Mouse (Mus musculus): ENCODE data around the gene Ap3d1.

Ap3d1 gene

GRCm38 (mm10) chr10:80665459-80665858 is 76.6 kb downstream of the Ap3d1 start:
- DNase-seq, result peak; percentile 97

DNA sequence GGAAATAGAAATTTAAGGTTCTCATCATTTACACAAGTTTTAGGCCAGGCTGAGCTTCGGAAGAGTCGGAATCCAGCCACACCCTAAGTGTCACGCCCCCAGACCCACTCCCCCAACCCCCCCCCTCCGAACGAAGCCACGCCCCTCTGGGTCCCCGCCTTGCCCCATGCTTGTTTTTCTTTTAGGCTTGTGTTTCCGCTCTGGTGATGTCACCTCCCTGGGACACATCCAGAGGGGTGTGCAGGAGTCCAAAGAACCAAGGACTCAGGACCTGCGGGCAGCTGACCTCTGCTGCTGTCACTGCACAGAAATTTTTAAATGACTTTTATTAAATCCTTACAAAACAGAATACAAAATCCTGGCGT is 77.1 kb downstream of the Ap3d1 start:
- peak; percentile 99 for DNase-seq

DNA sequence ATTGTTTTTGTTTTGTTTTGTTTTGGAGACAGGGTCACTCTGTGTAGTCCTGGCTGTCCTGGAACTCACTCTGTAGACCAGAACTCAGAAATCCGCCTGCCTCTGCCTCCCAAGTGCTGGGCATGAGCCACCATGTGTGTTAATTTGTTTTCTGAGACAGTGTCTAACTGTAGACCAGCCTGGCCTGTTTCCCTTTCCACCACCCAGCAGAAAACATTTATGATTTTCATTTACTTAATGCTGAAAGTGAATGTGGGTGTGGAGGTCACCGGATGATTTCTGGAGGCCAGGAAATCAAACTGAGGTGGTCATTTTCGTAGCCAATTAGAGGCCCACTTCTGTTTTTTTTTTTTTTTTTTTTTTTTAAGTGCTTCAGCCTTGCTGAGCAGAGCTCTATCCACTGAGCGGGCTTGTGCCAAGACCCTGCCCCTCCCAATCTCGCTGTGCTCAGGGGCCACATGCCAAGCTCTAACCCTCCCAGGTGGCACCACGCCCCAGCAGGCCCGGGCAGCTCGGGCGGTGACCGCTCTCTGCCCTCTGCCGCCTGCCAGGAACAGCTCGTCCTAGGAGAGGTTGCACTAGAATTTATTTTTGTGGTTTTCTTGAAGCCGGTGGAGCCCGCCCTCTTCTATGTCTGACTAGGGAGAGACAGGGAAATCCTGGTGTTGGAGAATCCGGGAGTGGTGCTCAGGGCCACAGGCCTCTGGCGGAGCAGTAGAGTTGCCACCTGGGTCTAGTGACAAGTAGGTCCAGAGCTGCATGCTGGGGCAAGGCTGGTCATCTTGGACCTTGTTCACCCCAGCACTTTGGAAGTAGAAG is 77.7 kb downstream of the Ap3d1 start:
- peak; percentile 99 for DNase-seq

DNA sequence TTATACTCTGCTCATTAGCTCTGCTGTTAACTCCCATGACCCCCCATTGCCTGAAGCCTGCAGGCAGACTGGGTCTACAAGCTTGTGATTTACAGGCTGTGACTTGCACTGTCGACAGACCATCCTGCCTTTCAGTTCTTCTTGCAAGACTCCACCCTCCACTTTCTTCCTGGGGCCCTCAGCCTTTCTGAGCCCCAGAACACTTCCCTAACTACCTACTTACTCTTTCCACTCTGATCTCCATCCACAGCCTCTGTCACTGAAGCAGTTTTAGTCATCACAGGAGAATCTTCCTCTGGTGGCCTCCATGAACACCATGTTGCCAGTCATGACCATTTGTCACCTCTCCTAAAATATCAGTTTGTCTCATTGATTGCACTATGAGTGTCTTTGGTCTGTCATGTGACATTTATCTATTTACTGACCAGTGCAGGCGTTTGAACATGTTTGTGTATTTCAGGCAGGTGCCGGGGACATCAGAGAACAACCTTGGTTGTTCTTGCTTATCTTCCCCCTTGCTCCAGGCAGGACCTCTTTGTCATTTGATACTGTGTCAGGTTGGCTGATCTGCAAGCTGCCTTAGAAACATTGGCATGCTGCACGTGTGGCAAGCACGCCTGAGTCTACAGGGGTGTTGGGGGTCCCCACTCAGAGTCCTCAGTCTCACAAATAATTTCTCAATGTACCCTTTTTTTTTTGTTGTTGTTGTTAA is 78.4 kb downstream of the Ap3d1 start:
- DNase-seq, result peak; percentile 96

GRCm38 (mm10) chr10:80661149-80661548 is 80.9 kb downstream of the Ap3d1 start:
- no peak for DNase-seq

DNA sequence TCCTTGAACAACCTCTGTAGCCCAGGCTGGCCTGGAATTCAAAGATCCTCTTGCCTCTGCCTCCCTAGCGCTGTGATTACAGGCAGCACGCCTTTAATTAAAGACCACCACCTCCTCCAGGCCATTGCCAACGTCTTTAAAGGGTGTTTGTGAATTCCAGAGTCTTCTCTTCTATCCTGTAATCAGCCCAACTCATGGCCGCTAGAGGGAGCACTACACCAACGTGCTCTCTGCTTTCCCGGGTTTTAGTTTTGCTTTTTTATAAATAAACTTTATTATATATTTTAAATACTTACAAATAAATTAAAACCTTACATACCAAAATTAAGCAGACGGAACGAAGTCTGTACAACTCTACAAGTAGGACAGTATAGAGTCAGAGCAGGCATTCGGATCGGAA is 82.9 kb downstream of the Ap3d1 start:
- DNase-seq, result peak; percentile 94

DNA sequence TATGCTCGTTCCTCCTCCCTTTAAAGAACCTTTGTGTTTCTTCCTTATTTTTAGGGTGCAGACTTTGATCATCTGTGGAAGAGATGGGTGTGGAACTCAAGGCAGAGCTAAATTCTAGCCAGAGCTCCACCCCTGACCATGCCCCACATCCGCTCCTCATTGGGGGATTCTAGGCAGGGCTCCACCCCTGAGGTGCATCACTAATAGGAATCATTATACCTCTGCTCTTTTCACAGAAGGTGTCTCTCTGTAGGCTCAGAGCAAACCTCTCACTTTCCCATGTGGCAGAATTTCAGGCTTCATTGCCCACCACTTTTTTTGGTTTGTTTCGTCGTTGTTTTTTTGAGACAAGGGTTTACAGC is 83.2 kb downstream of the Ap3d1 start:
- peak; percentile 93 for DNase-seq

DNA sequence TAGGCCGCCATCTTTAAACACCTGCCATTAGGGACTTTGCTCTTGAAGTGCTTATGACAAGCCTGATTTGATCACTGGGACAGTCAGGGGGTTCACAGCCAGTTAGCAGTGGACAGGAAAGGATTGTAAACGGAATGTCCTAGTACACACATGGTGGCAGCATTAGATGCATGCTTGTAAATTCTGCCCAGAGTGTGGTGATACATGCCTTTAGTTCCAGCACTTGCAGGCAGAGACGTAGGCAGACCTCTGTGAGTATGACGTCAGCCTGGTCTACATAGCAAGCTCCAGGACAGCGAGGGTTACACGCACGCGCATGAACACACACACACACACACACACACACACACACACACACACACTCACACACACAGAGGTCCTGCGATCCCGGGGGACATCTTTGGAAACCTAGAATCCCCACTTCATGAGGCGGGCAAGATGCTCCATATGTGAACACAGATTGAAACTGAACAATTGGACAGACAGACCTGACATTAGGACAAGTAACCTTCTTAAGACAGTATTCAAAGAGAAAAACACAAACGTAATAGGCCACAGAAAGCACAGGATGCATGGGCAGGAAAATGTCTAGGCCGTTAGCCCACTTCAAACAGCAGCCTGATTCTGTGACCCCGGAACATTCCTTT is 83.7 kb downstream of the Ap3d1 start:
- DNase-seq, result no peak
